Mouse (Mus musculus) hindbrain, postnatal 0 days (tissue): ENCODE data around the gene Scyl2. TPM values are rescaled to one million over a fixed set of nuclear protein-coding genes. Genes with fewer than 3 reads are reported as not detected.

Experiments
- ATAC-seq: fragments of 200-750 bp; cut with Nextera tagmentation; 2 replicates; pipeline ENCODE4 v1.8.0; 2017; ENCODE audit warnings: mild to moderate bottlenecking, moderate TSS enrichment, moderate library complexity
- DNase-seq: peaks from one replicate; pipeline ENCODE4 v3.0.0-alpha.2; 2015; ENCODE audit warnings: low spot score
- H3K27ac ChIP-seq: fragments of 300-500 bp; sonication (generic); 2 replicates; pipeline ENCODE4 v1.5.1; 2014; ENCODE audit warnings: mild to moderate bottlenecking
- H3K27me3 ChIP-seq: fragments of 300-500 bp; sonication (generic); 2 replicates; pipeline ENCODE4 v1.6.1; 2014; ENCODE audit warnings: low read length, mixed read lengths; ENCODE audit not compliant: insufficient read depth
- H3K36me3 ChIP-seq: fragments of 300-500 bp; sonication (generic); 2 replicates; pipeline ENCODE4 v1.6.1; 2014; ENCODE audit warnings: low read length, mixed read lengths; ENCODE audit not compliant: insufficient read depth
- H3K4me1 ChIP-seq: fragments of 300-500 bp; sonication (generic); 2 replicates; pipeline ENCODE4 v1.6.1; 2014; ENCODE audit warnings: antibody characterized with exemption, low read length, mixed read lengths; ENCODE audit not compliant: insufficient read depth
- H3K4me2 ChIP-seq: fragments of 300-500 bp; sonication (generic); 2 replicates; pipeline ENCODE4 v1.6.1; 2014; ENCODE audit warnings: low read depth, mild to moderate bottlenecking, low read length, moderate library complexity, mixed read lengths
- H3K4me3 ChIP-seq: fragments of 300-500 bp; sonication (generic); 2 replicates; pipeline ENCODE4 v1.5.1; 2014; ENCODE audit warnings: low read length
- H3K9ac ChIP-seq: fragments of 300-500 bp; sonication (generic); replicated peaks from 2 replicates; pipeline ENCODE4 v1.6.1; 2014; ENCODE audit warnings: mild to moderate bottlenecking, low read length, moderate library complexity, mixed read lengths
- H3K9me3 ChIP-seq: fragments of 300-500 bp; sonication (generic); 2 replicates; pipeline ENCODE4 v1.6.1; 2016; ENCODE audit warnings: low read length, mixed read lengths
- CTCF ChIP-seq: IDR thresholded peaks from 2 replicates; pipeline ENCODE4 v1.5.1; 2016; ENCODE audit warnings: antibody characterized with exemption, control low read depth, low read depth
- WGBS: fragments of 180-500 bp; shearing (Covaris S2); extraction: QIAGEN DNeasy Blood & Tissue Kit; methylation state at CpG from one replicate; pipeline ENCODE4 v1.1.7; 2014; 5-methylcytosine and 5-hydroxymethylcytosine counted together
- polyA plus RNA-seq: library from polyadenylated mRNA; unstranded; fragments of >200 nt; fragmentation: Nextera tagmentation; extraction: Ambion mirVana; gene quantifications from 2 replicates; pipeline ENCODE4 v1.2.1, GENCODE M21; 2015
- total RNA-seq: library from RNA; depleted of rRNA; stranded (reverse); fragments of >200 nt; gene quantifications from 2 replicates; pipeline ENCODE4 v1.2.3, GENCODE M21; 2014

The Scyl2 gene
- total and polyA plus RNA-seq, 2 experiments from 2014 or later = 6.9 to 31.2 TPM

DNA sequence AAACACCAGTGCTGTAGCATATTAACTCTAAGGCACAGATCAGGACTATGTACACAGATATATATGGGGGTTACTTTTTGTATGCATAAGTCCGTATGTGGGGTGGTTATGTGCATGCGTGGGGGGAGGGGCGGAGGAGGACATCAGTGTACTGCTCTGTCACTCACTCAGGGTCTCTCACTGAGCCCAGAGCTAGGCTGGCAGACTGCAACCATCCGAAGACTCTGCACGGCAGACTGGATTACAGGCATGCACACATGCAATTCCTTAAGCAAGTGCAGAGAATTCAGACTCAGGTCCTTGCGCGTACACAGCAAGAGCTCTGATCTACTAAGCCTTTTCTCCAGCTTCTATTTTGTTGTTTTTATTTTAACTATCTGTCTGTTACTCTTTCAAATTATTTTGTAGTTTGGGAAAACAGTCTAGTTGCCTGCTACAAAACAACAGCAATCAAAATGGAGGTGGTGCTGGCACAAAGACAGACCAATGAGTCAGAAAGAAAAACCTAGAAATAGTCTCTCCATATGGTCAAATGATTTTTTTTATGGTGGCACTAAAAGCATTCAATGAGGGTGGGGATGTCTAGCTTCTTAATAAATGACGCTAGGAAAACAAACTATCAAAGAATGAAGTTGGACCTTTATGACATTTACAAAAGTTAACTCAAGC, 21.0 kb downstream of the Scyl2 start:
- ATAC-seq (0 out of 2 replicates have a peak, but pooled peaks have one; percentile 27), DNase-seq (no peak)

DNA sequence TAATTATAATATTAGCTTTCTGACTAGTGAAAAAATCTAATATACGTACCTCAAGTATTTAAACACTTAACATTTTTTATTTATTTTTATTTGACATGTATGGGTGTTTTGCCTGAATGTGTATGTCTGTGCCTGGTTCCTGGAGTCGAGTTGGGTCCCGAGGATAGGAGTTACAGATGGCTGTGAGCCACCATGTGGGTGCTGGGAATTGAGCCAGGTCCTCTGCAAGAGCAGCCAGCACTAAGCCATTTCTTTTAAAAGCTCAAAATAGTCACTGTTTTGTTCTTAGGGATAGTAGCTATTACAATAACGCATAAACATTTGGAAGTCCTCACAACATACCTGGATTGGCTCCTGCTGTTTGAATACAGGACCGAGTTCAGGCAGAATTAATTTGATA, 29.7 kb downstream of the Scyl2 start:
- DNase-seq (no peak), ATAC-seq (no peak)
- Histone ChIP-seq H3K9ac (no peak overlapping the region), H3K27me3 (no peaks in the 10 kb centered on the region), H3K9me3 (no peaks in the 10 kb centered on the region), H3K36me3 (peaks cover 41% of the 10 kb centered on the region), H3K4me1 (no peaks in the 10 kb centered on the region), H3K4me3 (no peak overlapping the region), H3K4me2 (no peak overlapping the region), H3K27ac (no peak overlapping the region)
- TF ChIP-seq CTCF = no peak
- 66% methylated on average over 5 of the region's 5 CpGs for WGBS

More for the DNA sequence above, 21.0 kb downstream of the Scyl2 start:
- no peak overlapping the region for H3K9ac ChIP-seq
- no peak for TF ChIP-seq CTCF
- H3K4me1 ChIP-seq = no peaks in the 10 kb centered on the region
- H3K9me3 ChIP-seq = no peaks in the 10 kb centered on the region
- H3K27ac ChIP-seq = no peak overlapping the region
- no peaks in the 10 kb centered on the region for H3K27me3 ChIP-seq
- H3K4me2 ChIP-seq = no peak overlapping the region
- WGBS = 91% methylated on average over 8 of the region's 8 CpGs
- no peak overlapping the region for H3K4me3 ChIP-seq
- peaks cover 16% of the 10 kb centered on the region for H3K36me3 ChIP-seq

DNA sequence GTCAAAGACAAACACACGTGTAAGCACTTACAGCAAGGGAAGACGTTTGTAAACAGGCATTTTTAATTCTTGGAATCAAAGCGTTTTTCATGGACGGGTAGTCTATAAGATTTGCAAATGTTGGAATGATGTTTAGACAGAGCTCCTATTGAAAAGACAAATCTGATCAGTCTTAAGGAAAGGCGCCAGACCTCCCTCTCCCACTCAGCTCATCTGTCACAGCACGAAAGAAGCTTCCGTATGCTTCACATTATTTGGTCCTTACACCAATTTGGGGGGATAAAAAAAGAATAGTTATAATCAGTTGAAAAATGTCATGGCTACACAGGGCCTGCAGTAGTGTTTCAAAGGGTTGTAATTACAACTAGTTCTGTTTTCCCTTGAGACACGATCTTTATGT, 33.2 kb downstream of the Scyl2 start:
- Histone ChIP-seq H3K27me3 (no peaks in the 10 kb centered on the region), H3K9me3 (no peaks in the 10 kb centered on the region), H3K9ac (no peak overlapping the region), H3K36me3 (peaks cover 40% of the 10 kb centered on the region), H3K27ac (no peak overlapping the region), H3K4me1 (no peaks in the 10 kb centered on the region), H3K4me3 (no peak overlapping the region), H3K4me2 (no peak overlapping the region)
- DNase-seq (no peak), ATAC-seq (no peak)
- no peak for TF ChIP-seq CTCF
- 90% methylated on average over 8 of the region's 8 CpGs for WGBS

DNA sequence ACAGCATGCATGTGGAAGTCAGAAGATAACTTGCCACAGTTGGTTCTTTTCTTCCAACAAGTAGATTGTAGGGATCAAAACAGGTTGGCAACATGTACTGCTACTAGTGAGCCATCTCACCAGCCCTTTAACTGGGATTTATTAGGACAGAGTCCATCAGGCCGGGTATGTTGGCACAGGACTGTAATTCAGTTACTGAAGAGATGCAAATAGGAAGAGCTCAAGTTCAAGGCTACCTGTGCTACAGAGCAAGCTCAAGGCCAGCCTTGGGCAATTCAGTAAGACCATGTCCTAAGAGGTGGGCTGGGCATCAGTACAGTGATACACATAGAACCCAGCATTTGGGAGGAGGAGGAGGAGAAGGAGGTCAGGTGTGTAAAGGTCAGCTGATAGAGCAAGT, 34.4 kb downstream of the Scyl2 start:
- Histone ChIP-seq H3K27me3 (no peaks in the 10 kb centered on the region), H3K9me3 (no peaks in the 10 kb centered on the region), H3K36me3 (peaks cover 31% of the 10 kb centered on the region), H3K4me2 (no peak overlapping the region), H3K4me3 (no peak overlapping the region), H3K9ac (no peak overlapping the region), H3K27ac (no peak overlapping the region), H3K4me1 (no peaks in the 10 kb centered on the region)
- no peak for TF ChIP-seq CTCF
- DNase-seq (no peak), ATAC-seq (no peak)
- WGBS = 82% methylated on average over 1 of the region's 1 CpGs

DNA sequence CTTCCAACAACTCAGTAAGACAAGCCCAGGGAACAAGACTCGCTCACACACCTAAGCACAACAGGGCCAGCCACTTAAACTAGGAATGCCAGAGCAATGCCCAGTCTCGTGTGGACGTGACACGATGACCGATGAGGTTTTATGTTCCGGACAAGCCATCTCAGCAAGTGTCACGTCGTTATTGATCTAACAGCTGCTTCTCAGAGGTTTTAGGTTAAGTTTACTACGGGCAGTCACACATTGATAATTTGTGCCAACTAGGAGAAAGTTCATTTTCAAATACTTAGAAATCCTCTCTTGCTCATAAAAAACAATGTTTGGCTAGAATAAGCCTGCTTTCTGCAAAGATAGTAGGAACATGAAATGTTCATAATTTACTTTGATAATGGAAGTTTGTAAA, 39.2 kb downstream of the Scyl2 start:
- TF ChIP-seq CTCF = no peak

DNA sequence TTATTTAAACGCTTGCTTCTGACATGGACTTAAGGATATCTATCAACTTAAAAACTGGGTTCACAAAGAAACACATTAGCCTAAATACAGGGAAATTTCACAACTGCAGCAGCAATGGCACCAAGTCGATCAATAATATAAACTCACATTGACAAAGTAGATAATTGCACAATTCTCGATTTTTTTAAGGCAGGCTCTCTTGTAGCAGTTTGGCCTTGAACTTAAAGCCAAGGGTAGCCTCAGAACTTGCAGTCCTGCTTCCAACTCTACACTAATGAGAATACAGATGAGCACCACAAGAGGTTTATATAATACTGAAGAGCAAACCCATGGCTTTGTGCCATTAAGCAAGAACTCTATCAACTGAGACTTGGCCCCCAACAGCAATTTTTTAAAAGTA, 49.1 kb downstream of the Scyl2 start:
- no peak overlapping the region for H3K27ac ChIP-seq
- no peak overlapping the region for H3K4me2 ChIP-seq
- ATAC-seq (no peak), DNase-seq (no peak)
- no peaks in the 10 kb centered on the region for H3K9me3 ChIP-seq
- peaks cover 22% of the 10 kb centered on the region for H3K36me3 ChIP-seq
- no peak overlapping the region for H3K4me3 ChIP-seq
- H3K9ac ChIP-seq = no peak overlapping the region
- H3K4me1 ChIP-seq = no peaks in the 10 kb centered on the region
- TF ChIP-seq CTCF = no peak
- H3K27me3 ChIP-seq = no peaks in the 10 kb centered on the region
- WGBS = 94% methylated on average over 3 of the region's 3 CpGs

More for the DNA sequence above, 39.2 kb downstream of the Scyl2 start:
- Histone ChIP-seq H3K36me3 (peaks cover 33% of the 10 kb centered on the region; the same call in 1 of the 2 replicates), H3K9ac (no peak overlapping the region), H3K4me2 (no peak overlapping the region), H3K4me1 (no peaks in the 10 kb centered on the region), H3K27me3 (no peaks in the 10 kb centered on the region), H3K4me3 (no peak overlapping the region), H3K27ac (no peak overlapping the region), H3K9me3 (no peaks in the 10 kb centered on the region)
- DNase-seq = no peak
- WGBS = 91% methylated on average over 9 of the region's 9 CpGs
- no peak for ATAC-seq

DNA sequence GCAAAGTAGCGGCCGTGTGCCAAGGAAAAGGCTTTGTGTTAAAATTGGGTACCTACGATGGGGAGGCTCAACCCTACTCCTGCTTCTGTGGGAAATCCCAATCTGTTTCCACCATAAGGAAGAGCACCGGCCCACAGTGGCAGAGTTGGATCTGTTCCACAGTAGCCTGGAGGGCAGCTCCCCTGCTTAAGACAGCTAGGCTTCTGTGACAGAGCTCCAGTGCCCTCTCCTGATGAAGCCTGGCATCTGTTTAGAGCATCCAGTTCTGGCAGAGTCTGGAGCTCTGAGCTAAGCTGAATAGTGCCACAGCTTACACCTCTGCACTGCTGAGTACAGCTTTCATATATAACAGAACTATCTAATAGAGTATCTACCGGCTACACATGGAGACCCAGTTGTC, 51.1 kb downstream of the Scyl2 start:
- H3K27ac ChIP-seq = no peak overlapping the region
- peaks cover 3% of the 10 kb centered on the region; the same call in 1 of the 2 replicates for H3K36me3 ChIP-seq
- H3K4me1 ChIP-seq = no peaks in the 10 kb centered on the region
- ATAC-seq (peak; percentile 89), DNase-seq (peak; percentile 86)
- WGBS = 61% methylated on average over 5 of the region's 5 CpGs
- H3K9me3 ChIP-seq = no peaks in the 10 kb centered on the region
- peak; percentile 81 for TF ChIP-seq CTCF
- H3K9ac ChIP-seq = no peak overlapping the region
- no peak overlapping the region for H3K4me3 ChIP-seq
- no peaks in the 10 kb centered on the region for H3K27me3 ChIP-seq
- H3K4me2 ChIP-seq = no peak overlapping the region
